Mouse (Mus musculus) myocyte (in vitro differentiated cells): ENCODE measurements around the gene Bst1. TPM values are rescaled to one million over a fixed set of nuclear protein-coding genes. Genes with fewer than 3 reads are reported as not detected.

Experiments
- H3K27me3 ChIP-seq: one replicate; pipeline ENCODE4 v1.6.1; 2011; ENCODE audit not compliant: control insufficient read depth, insufficient read depth, insufficient read length
- H3K36me3 ChIP-seq: one replicate; pipeline ENCODE4 v1.6.1; 2011; ENCODE audit not compliant: control insufficient read depth, insufficient read depth
- H3K4me2 ChIP-seq: one replicate; pipeline ENCODE4 v1.6.1; 2011; ENCODE audit warnings: low read depth, control low read depth
- H3K4me3 ChIP-seq: one replicate; pipeline ENCODE4 v1.5.1; 2011; ENCODE audit warnings: mild to moderate bottlenecking, control low read depth, moderate library complexity
- H3K79me2 ChIP-seq: one replicate; pipeline ENCODE4 v1.6.1; 2011; ENCODE audit not compliant: control insufficient read depth, insufficient read depth
- H3ac ChIP-seq: one replicate; pipeline ENCODE4 v1.6.1; 2011; ENCODE audit not compliant: control insufficient read depth, insufficient read length
- CEBPB ChIP-seq: IDR thresholded peaks from 2 replicates; pipeline ENCODE4 v1.6.1; 2011; ENCODE audit warnings: mild to moderate bottlenecking, moderate library complexity; ENCODE audit not compliant: poor library complexity, insufficient read depth, severe bottlenecking
- E2F4 ChIP-seq: IDR thresholded peaks from one replicate; pipeline ENCODE4 v1.6.1; 2011; ENCODE audit warnings: mild to moderate bottlenecking, control low read depth, moderate library complexity; ENCODE audit not compliant: insufficient read depth
- MAX ChIP-seq: IDR thresholded peaks from one replicate; pipeline ENCODE4 v1.6.1; 2011; ENCODE audit warnings: low read depth, mild to moderate bottlenecking, control low read depth
- MYOD1 ChIP-seq, 3 experiments: IDR thresholded peaks; one replicate each; pipeline ENCODE4 v1.6.1; 2011; ENCODE audit warnings: control low read depth in 2 of 3, low read depth in 2 of 3, mild to moderate bottlenecking in 2 of 3, moderate library complexity in 1 of 3; ENCODE audit not compliant: insufficient read length in 2 of 3, control insufficient read depth in 1 of 3
- MYOG ChIP-seq, 3 experiments: IDR thresholded peaks; one replicate each; pipeline ENCODE4 v1.6.1; 2011; ENCODE audit warnings: control low read depth in 2 of 3, low read depth in 2 of 3, mild to moderate bottlenecking in 2 of 3; ENCODE audit not compliant: insufficient read length in 2 of 3, control insufficient read depth in 1 of 3, insufficient read depth in 1 of 3
- POLR2A ChIP-seq: IDR thresholded peaks from one replicate; pipeline ENCODE4 v1.6.1; 2011; ENCODE audit warnings: low read depth, mild to moderate bottlenecking, control low read depth, moderate library complexity; ENCODE audit not compliant: insufficient read length
- POLR2AphosphoS2 ChIP-seq: IDR thresholded peaks from one replicate; pipeline ENCODE4 v1.6.1; 2011; ENCODE audit warnings: low read depth, control low read depth; ENCODE audit not compliant: insufficient read length
- REST ChIP-seq: IDR thresholded peaks from one replicate; pipeline ENCODE4 v1.6.1; 2011; ENCODE audit warnings: mild to moderate bottlenecking, control low read depth, moderate library complexity; ENCODE audit not compliant: insufficient read depth, insufficient read length
- SRF ChIP-seq: IDR thresholded peaks from one replicate; pipeline ENCODE4 v1.6.1; 2011; ENCODE audit warnings: low read depth; ENCODE audit not compliant: control insufficient read depth, insufficient read length
- TCF12 ChIP-seq: IDR thresholded peaks from one replicate; pipeline ENCODE4 v1.6.1; 2011; ENCODE audit warnings: mild to moderate bottlenecking, control low read depth; ENCODE audit not compliant: poor library complexity, insufficient read depth, severe bottlenecking
- TCF3 ChIP-seq: IDR thresholded peaks from one replicate; pipeline ENCODE4 v1.6.1; 2011; ENCODE audit warnings: low read depth, control low read depth; ENCODE audit not compliant: insufficient read length
- USF1 ChIP-seq: IDR thresholded peaks from one replicate; pipeline ENCODE4 v1.6.1; 2011; ENCODE audit warnings: low read depth, mild to moderate bottlenecking, control low read depth, moderate library complexity
- polyA plus RNA-seq: library from polyadenylated mRNA; unstranded; fragments of >200 nt; fragmentation: generic; extraction: Trizol; gene quantifications from one replicate; pipeline ENCODE4 v1.2.1, GENCODE M21; 2012; ENCODE audit warnings: missing spikeins

Gene Bst1
- polyA plus RNA-seq, 1 experiment: not detected

DNA sequence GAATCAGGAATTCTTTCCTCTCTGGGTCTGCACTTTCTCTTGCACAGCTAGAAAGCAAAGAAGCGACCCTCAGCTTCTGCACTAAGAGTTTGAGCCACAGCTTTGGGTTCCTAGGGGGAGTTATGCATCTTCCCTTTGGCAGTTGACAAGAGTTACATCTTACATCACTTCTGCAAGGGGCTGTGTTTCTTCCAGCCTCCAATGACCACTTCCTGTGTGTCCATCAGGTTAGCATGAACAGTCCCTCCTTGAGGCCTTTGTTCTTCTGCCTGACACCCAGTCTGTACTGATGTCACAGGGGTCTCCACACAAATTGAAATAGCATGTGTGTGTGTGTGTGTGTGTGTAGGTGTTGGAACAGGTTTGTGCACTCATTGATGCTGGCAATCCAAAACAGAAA lies 54.0 kb downstream of the Bst1 start:
- TF ChIP-seq CEBPB (no peak), SRF (no peak), USF1 (no peak)
- H3K36me3 ChIP-seq: no peaks in the 10 kb centered on the region
- H3K79me2 ChIP-seq: no peaks in the 10 kb centered on the region
- H3K4me2 ChIP-seq: no peak overlapping the region
- no peak overlapping the region for H3K4me3 ChIP-seq
- H3ac ChIP-seq: no peak overlapping the region
- H3K27me3 ChIP-seq: peaks cover 5% of the 10 kb centered on the region

DNA sequence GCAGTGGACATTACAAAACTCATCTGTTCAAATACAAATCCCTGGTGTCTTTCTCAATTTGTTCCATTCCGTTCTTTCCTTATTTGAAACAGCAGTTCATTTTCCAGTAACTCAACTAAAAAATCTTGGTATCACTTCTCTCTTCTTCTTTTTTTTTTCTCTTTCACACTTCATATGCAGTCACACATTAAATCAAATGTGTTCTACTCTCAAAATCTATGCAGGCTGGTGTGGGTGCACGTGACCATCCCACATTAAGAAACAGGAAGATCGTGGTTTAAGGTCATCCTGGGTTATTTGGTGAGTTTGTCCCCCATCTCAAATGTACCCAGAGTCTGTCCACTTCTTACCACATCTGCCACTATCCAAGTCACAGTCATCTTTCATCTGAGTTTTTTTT lies 63.3 kb downstream of the Bst1 start:
- H3K4me3 ChIP-seq: no peak overlapping the region
- TF ChIP-seq SRF (no peak), POLR2AphosphoS2 (no peak), MYOG (IDR thresholded peaks at IDR 0.05; ENCODE audit: control insufficient read depth in 1 of 3, insufficient read depth in 1 of 3, insufficient read length in 2 of 3, low read depth in 2 of 3) (no peak), USF1 (no peak), CEBPB (no peak), MAX (no peak), E2F4 (no peak), TCF12 (no peak), TCF3 (no peak), POLR2A (no peak)
- H3K4me2 ChIP-seq: no peak overlapping the region
- H3K27me3 ChIP-seq: peaks cover 6% of the 10 kb centered on the region
- H3ac ChIP-seq: no peak overlapping the region
- H3K79me2 ChIP-seq: no peaks in the 10 kb centered on the region
- no peaks in the 10 kb centered on the region for H3K36me3 ChIP-seq

DNA sequence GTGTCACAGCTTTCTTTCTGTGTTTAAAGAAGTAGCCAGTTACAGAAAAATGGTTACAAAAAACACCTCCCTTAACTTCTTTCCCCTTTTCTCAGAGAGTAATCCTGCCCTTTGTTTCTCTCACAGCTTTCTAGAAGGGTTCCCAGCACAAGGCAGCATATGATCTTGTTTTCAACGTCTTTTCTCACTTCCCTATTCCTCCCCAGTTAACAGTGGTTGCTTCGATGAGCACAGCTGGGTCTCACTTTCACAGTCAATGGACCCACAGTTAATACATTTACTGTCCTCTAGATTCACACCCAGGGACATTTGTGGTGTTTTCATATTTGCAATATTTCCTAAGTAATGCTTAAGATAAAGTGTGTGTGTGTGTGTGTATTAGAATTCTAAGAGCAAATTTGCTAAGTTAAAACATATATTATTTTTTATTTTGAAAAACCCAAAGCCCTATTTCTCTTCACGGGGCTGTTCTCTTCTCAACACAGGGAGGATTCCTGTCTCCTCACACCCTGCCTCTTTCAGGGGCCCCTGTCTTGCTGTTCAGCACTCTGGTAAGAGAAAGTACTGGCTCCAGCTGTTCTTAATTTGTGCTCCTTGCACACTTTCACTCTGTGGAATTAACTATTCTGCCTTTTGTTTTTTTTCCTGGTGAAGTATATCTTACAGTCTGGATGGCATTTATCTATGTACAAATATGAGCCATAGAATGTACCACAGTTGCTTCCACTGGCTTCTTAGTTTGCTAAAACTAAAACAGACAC lies 66.6 kb downstream of the Bst1 start:
- Histone ChIP-seq H3K27me3 (peaks cover 13% of the 10 kb centered on the region), H3ac (no peak overlapping the region), H3K79me2 (no peaks in the 10 kb centered on the region), H3K36me3 (no peaks in the 10 kb centered on the region), H3K4me2 (no peak overlapping the region), H3K4me3 (no peak overlapping the region)
- no peak for TF ChIP-seq MAX
- TF ChIP-seq MYOG (IDR thresholded peaks at IDR 0.05; ENCODE audit: control insufficient read depth in 1 of 3, insufficient read depth in 1 of 3, insufficient read length in 2 of 3, low read depth in 2 of 3): no peak
- no peak for TF ChIP-seq MYOD1 (IDR thresholded peaks at IDR 0.05; ENCODE audit: control insufficient read depth in 1 of 3, insufficient read length in 2 of 3, low read depth in 2 of 3)
- no peak for TF ChIP-seq E2F4
- no peak for TF ChIP-seq POLR2AphosphoS2
- TF ChIP-seq CEBPB: no peak
- TF ChIP-seq POLR2A: no peak
- no peak for TF ChIP-seq USF1
- no peak for TF ChIP-seq SRF
- TF ChIP-seq REST: no peak
- no peak for TF ChIP-seq TCF12
- no peak for TF ChIP-seq TCF3

DNA sequence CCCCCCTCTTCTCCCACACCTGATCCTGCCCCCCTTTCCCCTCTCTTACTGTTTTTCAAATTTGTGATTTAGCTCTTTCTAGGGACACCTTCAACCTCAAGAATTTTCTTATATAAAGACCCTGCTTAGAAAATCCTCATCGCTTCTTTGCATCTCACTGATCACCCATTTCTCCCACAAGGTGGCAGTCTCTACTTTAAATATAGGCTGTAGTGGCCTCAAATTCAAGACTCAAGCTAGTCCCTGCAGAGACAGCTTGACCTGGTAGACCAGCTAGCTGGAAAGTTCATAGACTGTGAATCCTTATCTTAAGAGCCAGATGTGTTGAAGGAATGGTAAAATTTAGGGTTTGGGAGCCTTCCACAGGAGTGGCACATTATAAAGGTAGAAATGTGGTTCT lies 73.7 kb downstream of the Bst1 start:
- H3K27me3 ChIP-seq: peaks cover 13% of the 10 kb centered on the region

More for the DNA sequence above, 73.7 kb downstream of the Bst1 start:
- H3ac ChIP-seq: no peak overlapping the region
- H3K4me2 ChIP-seq: no peak overlapping the region
- TF ChIP-seq MYOD1 (IDR thresholded peaks at IDR 0.05; ENCODE audit: control insufficient read depth in 1 of 3, insufficient read length in 2 of 3, low read depth in 2 of 3) (no peak), POLR2AphosphoS2 (no peak), TCF12 (no peak), USF1 (no peak), MAX (no peak), MYOG (IDR thresholded peaks at IDR 0.05; ENCODE audit: control insufficient read depth in 1 of 3, insufficient read depth in 1 of 3, insufficient read length in 2 of 3, low read depth in 2 of 3) (no peak), CEBPB (no peak), E2F4 (no peak), SRF (no peak), POLR2A (no peak), REST (no peak)
- H3K4me3 ChIP-seq: no peak overlapping the region
- no peaks in the 10 kb centered on the region for H3K79me2 ChIP-seq
- no peaks in the 10 kb centered on the region for H3K36me3 ChIP-seq

Other genes with a start within 250 kb of the Bst1 start
- 2.4 TPM for gene Cc2d2a, start 156.5 kb upstream of the Bst1 start, polyA plus RNA-seq
- 16.2 TPM for gene Fbxl5, start 2.8 kb downstream of the Bst1 start, polyA plus RNA-seq
- gene Cd38, start 49.7 kb downstream of the Bst1 start, polyA plus RNA-seq: 0.10 TPM
- 12.2 TPM for gene Gm7879, start 94.3 kb downstream of the Bst1 start, polyA plus RNA-seq
- gene Fgfbp1, start 162.9 kb downstream of the Bst1 start, polyA plus RNA-seq: 4.5 TPM